Mouse (Mus musculus) ES-Bruce4 (cell line): ENCODE measurements around the gene St6galnac6. TPM values are rescaled to one million over a fixed set of nuclear protein-coding genes. Genes with fewer than 3 reads are reported as not detected.

Experiments
- H3K27ac ChIP-seq: 2 replicates; pipeline ENCODE4 v1.5.1; 2012; ENCODE audit warnings: low read length, inconsistent platforms; ENCODE audit not compliant: insufficient read depth
- H3K27me3 ChIP-seq: 2 replicates; pipeline ENCODE4 v1.6.1; 2012; ENCODE audit warnings: mild to moderate bottlenecking, low read length, inconsistent platforms; ENCODE audit not compliant: control insufficient read depth, poor library complexity, insufficient read depth, severe bottlenecking
- H3K36me3 ChIP-seq: 2 replicates; pipeline ENCODE4 v1.6.1; 2012; ENCODE audit warnings: inconsistent platforms, mild to moderate bottlenecking, low read length, moderate library complexity; ENCODE audit not compliant: control insufficient read depth, poor library complexity, insufficient read depth, severe bottlenecking
- H3K4me1 ChIP-seq: one replicate; pipeline ENCODE4 v1.8.1; 2011; ENCODE audit warnings: low read length; ENCODE audit not compliant: control insufficient read depth, insufficient read depth
- H3K4me3 ChIP-seq: 2 replicates; pipeline ENCODE4 v1.5.1; 2011; ENCODE audit warnings: low read depth, mild to moderate bottlenecking, low read length
- H3K9ac ChIP-seq: 2 replicates; pipeline ENCODE4 v1.6.1; 2012; ENCODE audit warnings: low read depth, mild to moderate bottlenecking, inconsistent platforms; ENCODE audit not compliant: poor library complexity, severe bottlenecking
- H3K9me3 ChIP-seq: replicated peaks from 2 replicates; pipeline ENCODE4 v1.6.1; 2012; ENCODE audit warnings: mild to moderate bottlenecking, low read length, inconsistent platforms; ENCODE audit not compliant: control insufficient read depth, poor library complexity, insufficient read depth, severe bottlenecking
- CTCF ChIP-seq: IDR thresholded peaks from one replicate; pipeline ENCODE4 v1.8.1; 2011; ENCODE audit warnings: low read depth, low read length
- EP300 ChIP-seq: IDR thresholded peaks from 2 replicates; pipeline ENCODE4 v1.6.1; 2011; ENCODE audit warnings: low read depth, low read length; ENCODE audit not compliant: insufficient read depth
- POLR2A ChIP-seq: IDR thresholded peaks from one replicate; pipeline ENCODE4 v1.8.1; 2011; ENCODE audit warnings: low read length; ENCODE audit not compliant: insufficient read depth
- polyA plus RNA-seq: library from polyadenylated mRNA; stranded (reverse); fragments of >200 nt; gene quantifications from 2 replicates; pipeline ENCODE4 v1.2.4, GENCODE M21; 2011; ENCODE audit warnings: low read depth; ENCODE audit not compliant: missing spikeins, insufficient read depth, insufficient read length

St6galnac6 gene
- polyA plus RNA-seq, 1 experiment, result 22.5 TPM

DNA sequence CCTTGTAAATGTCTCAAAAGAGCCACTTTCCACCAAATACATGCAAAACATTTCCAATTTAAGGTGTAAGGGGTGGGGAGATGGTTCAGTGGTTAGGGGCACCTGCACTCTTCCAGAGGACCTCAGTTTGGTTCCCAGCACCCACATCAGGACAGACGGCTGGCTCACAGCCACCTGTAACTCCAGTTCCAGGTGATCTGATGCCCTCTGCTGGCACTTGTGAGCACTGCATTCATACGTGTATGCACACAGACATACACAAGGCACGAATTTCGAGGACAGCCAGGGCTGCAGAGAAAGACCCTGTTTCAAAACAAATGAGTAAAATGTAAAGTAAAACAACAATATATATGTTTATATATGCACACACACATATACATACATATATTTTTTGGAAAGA, 18.1 kb downstream of the St6galnac6 start:
- Histone ChIP-seq H3K4me1 (peaks cover 3% of the 10 kb centered on the region), H3K9ac (no peak overlapping the region), H3K4me3 (no peak overlapping the region), H3K36me3 (peaks cover 11% of the 10 kb centered on the region; the same call in 1 of the 2 replicates), H3K27ac (no peak overlapping the region), H3K27me3 (no peaks in the 10 kb centered on the region), H3K9me3 (no peaks in the 10 kb centered on the region)
- 0 out of 2 replicates have a peak, but pooled peaks have one; percentile 18 for TF ChIP-seq EP300
- peak; percentile 77 for TF ChIP-seq CTCF
- TF ChIP-seq POLR2A, result no peak

GRCm38 (mm10) chr2:32618051-32618450, 18.5 kb downstream of the St6galnac6 start:
- no peak overlapping the region for H3K27ac ChIP-seq
- H3K4me1 ChIP-seq, result peaks cover 3% of the 10 kb centered on the region
- peaks cover 10% of the 10 kb centered on the region; the same call in 1 of the 2 replicates for H3K36me3 ChIP-seq
- no peaks in the 10 kb centered on the region for H3K27me3 ChIP-seq
- TF ChIP-seq CTCF, result no peak
- TF ChIP-seq EP300, result no peak
- no peak for TF ChIP-seq POLR2A
- no peaks in the 10 kb centered on the region for H3K9me3 ChIP-seq
- H3K4me3 ChIP-seq, result no peak overlapping the region
- H3K9ac ChIP-seq, result no peak overlapping the region

DNA sequence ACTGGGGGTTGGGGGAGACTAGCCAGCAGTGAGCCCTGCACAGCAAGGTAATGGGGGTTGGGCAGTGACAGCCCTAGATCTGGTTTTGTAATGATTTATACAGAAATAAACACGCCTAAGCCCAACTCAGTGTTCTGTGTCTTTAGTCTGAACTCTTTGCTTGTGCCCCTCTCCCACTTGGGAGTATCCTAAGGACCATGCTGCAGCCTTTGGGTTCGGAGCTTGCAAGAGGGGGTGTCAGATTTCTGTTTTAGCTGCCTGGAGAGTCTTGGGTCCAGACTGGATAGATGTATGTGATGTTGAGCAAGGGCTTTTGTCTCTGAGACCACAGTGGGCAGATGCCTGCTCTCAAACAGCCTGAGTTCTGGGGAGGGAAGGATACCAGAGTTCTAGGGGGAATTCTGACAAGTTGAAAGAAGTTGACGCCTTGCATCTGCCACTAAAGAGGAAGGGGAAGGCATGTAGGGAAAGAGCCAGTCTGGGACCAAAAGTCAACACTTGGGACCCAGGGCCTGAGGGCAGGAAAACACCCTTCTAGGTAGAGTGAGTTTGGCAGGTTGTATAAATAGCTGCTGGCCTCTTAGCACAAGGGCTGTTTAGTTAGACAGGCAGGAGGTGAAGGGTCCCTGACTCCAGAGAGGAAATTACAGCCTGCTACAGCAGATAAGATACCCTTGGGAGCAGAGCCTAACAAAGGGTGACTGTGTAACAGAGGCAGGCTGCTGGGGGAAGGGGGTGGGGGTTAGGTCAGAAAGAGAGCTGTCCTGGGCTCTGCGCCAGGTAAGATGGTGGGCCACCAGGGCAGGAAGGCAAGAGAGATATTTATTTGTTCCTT, 21.4 kb downstream of the St6galnac6 start:
- no peak overlapping the region for H3K27ac ChIP-seq
- H3K4me3 ChIP-seq, result no peak overlapping the region
- no peak for TF ChIP-seq CTCF
- no peak for TF ChIP-seq EP300
- no peak for TF ChIP-seq POLR2A
- peaks cover 6% of the 10 kb centered on the region for H3K4me1 ChIP-seq
- no peaks in the 10 kb centered on the region for H3K27me3 ChIP-seq
- H3K36me3 ChIP-seq, result 0 out of 2 replicates have a peak, but pooled peaks cover 2% of the 10 kb centered on the region
- H3K9ac ChIP-seq, result no peak overlapping the region
- H3K9me3 ChIP-seq, result no peaks in the 10 kb centered on the region

DNA sequence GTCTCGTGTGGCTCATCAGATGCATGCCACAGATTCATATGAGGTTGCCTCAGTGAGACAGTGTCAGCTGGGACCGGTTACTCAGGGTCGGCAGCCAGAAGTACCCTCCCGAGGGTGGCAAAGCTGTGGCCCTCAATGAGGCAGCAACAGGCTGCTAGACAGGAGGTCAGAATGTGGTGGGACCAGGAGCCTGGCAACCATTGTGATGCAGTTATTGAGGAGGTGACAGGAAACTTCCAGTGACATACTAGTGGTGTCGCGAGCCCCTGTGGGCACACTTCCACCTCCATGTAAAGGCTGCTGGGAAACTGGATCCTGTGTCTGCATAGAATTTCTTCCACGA, 22.0 kb downstream of the St6galnac6 start, which contains the start of gene Ak1:
TSS of gene Ak1 (plus strand) at position 242 of the 343 bp plus-strand sequence.
- Histone ChIP-seq H3K4me3 (no peak within 1 kb of the TSS), H3K36me3 (0 out of 2 replicates have a peak, but pooled peaks cover 2% of the 10 kb centered on the region), H3K27ac (no peak within 1 kb of the TSS), H3K27me3 (no peaks in the 10 kb centered on the region), H3K9ac (no peak within 1 kb of the TSS), H3K9me3 (no peaks in the 10 kb centered on the region), H3K4me1 (peaks cover 9% of the 10 kb centered on the region)
- no peak for TF ChIP-seq EP300
- no peak for TF ChIP-seq POLR2A
- no peak for TF ChIP-seq CTCF

- no peak for TF ChIP-seq CTCF
- no peak for TF ChIP-seq EP300
- no peak for TF ChIP-seq POLR2A
- no peaks in the 10 kb centered on the region for H3K27me3 ChIP-seq
- H3K9ac ChIP-seq, result no peak overlapping the region
- no peak overlapping the region for H3K4me3 ChIP-seq
- H3K9me3 ChIP-seq, result no peaks in the 10 kb centered on the region
- peaks cover 19% of the 10 kb centered on the region for H3K4me1 ChIP-seq
- H3K27ac ChIP-seq, result no peak overlapping the region
- H3K36me3 ChIP-seq, result no peaks in the 10 kb centered on the region
Measured at GRCm38 (mm10) chr2:32624111-32624748, 24.7 kb downstream of the St6galnac6 start.
